Mouse (Mus musculus): ENCODE measurements around the gene Mxd4.

Mxd4 gene

GRCm38 (mm10) chr5:34187601-34188316, at the start of gene Mxd4:
Gene Mxd4 (minus strand): TSS chr5:34187720.
- DNase-seq (ENCODE audit: low spot score) = peak; percentile 100

- DNase-seq (ENCODE audit: low spot score) = peak; percentile 57
These were observed 48.4 kb upstream of the Mxd4 start for GRCm38 (mm10) chr5:34235898-34236420.

- DNase-seq (ENCODE audit: low spot score) = no peak
These were observed 47.5 kb upstream of the Mxd4 start for GRCm38 (mm10) chr5:34235056-34235455.

- no peak for DNase-seq (ENCODE audit: low spot score)
These were observed 45.6 kb upstream of the Mxd4 start for GRCm38 (mm10) chr5:34233221-34233515.

GRCm38 (mm10) chr5:34232481-34233220, 45.1 kb upstream of the Mxd4 start:
- no peak for DNase-seq (ENCODE audit: low spot score)

- DNase-seq (ENCODE audit: low spot score) = no peak
These were observed 44.4 kb upstream of the Mxd4 start for GRCm38 (mm10) chr5:34231901-34232300.

GRCm38 (mm10) chr5:34230599-34231485, 43.3 kb upstream of the Mxd4 start:
- DNase-seq (ENCODE audit: low spot score) = no peak

GRCm38 (mm10) chr5:34229503-34229902, 42.0 kb upstream of the Mxd4 start:
- no peak for DNase-seq (ENCODE audit: low spot score)

- no peak for DNase-seq (ENCODE audit: low spot score)
These were observed 38.0 kb upstream of the Mxd4 start for GRCm38 (mm10) chr5:34225516-34225915.

- DNase-seq (ENCODE audit: low spot score) = no peak
These were observed 37.0 kb upstream of the Mxd4 start for GRCm38 (mm10) chr5:34224515-34224914.

GRCm38 (mm10) chr5:34220001-34220400, 32.5 kb upstream of the Mxd4 start:
- DNase-seq (ENCODE audit: low spot score) = no peak

- DNase-seq (ENCODE audit: low spot score) = no peak
These were observed 31.2 kb upstream of the Mxd4 start for GRCm38 (mm10) chr5:34218672-34219071.

GRCm38 (mm10) chr5:34217756-34218155, 30.2 kb upstream of the Mxd4 start:
- DNase-seq (ENCODE audit: low spot score) = peak; percentile 19

GRCm38 (mm10) chr5:34216025-34216424, 28.5 kb upstream of the Mxd4 start:
- no peak for DNase-seq (ENCODE audit: low spot score)

- no peak for DNase-seq (ENCODE audit: low spot score)
These were observed 26.1 kb upstream of the Mxd4 start for GRCm38 (mm10) chr5:34213659-34214058.

GRCm38 (mm10) chr5:34210279-34210678, 22.8 kb upstream of the Mxd4 start:
- peak; percentile 90 for DNase-seq (ENCODE audit: low spot score)

GRCm38 (mm10) chr5:34207503-34207902, 20.0 kb upstream of the Mxd4 start:
- DNase-seq (ENCODE audit: low spot score) = no peak

GRCm38 (mm10) chr5:34205788-34206187, 18.3 kb upstream of the Mxd4 start:
- DNase-seq (ENCODE audit: low spot score) = no peak

GRCm38 (mm10) chr5:34204911-34205310, 17.4 kb upstream of the Mxd4 start:
- no peak for DNase-seq (ENCODE audit: low spot score)

- no peak for DNase-seq (ENCODE audit: low spot score)
These were observed 14.5 kb upstream of the Mxd4 start for GRCm38 (mm10) chr5:34202006-34202405.

- DNase-seq (ENCODE audit: low spot score) = no peak
These were observed 13.9 kb upstream of the Mxd4 start for GRCm38 (mm10) chr5:34201396-34201795.

- DNase-seq (ENCODE audit: low spot score) = no peak
These were observed 11.1 kb upstream of the Mxd4 start for GRCm38 (mm10) chr5:34198615-34199014.

Data from embryo, embryonic 10 days (tissue).